Mouse (Mus musculus) megakaryocyte-erythroid progenitor cell, adult 5-6 weeks (primary cell): ENCODE measurements around the gene Lcn12. TPM values are rescaled to one million over a fixed set of nuclear protein-coding genes. Genes with fewer than 3 reads are reported as not detected.

Experiments used
- ATAC-seq: replicated peaks from 2 replicates; pipeline ENCODE4 v1.8.0; 2016; ENCODE audit warnings: mild to moderate bottlenecking, inconsistent platforms; ENCODE audit not compliant: severe bottlenecking, poor library complexity, low FRiP score, low TSS enrichment
- total RNA-seq, 2 experiments: library from RNA; stranded (forward) in 1 of 2; stranded (reverse) in 1 of 2; fragments of 200-1000, 215-1000 nt in 1 of 2; fragments of >200 nt in 1 of 2; fragmentation: Nextera tagmentation in 1 of 2; gene quantifications; 2 replicates each; pipeline ENCODE4 v1.2.3; 2014 to 2017

The Lcn12 gene
- total RNA-seq, 2 experiments from 2014 or later, result not detected

GRCm38 (mm10) chr2:25498622-25499478 lies 5.1 kb upstream of the Lcn12 start:
- no peak for ATAC-seq

- no peak for ATAC-seq
Measured at GRCm38 (mm10) chr2:25497846-25498575, 4.3 kb upstream of the Lcn12 start.

DNA sequence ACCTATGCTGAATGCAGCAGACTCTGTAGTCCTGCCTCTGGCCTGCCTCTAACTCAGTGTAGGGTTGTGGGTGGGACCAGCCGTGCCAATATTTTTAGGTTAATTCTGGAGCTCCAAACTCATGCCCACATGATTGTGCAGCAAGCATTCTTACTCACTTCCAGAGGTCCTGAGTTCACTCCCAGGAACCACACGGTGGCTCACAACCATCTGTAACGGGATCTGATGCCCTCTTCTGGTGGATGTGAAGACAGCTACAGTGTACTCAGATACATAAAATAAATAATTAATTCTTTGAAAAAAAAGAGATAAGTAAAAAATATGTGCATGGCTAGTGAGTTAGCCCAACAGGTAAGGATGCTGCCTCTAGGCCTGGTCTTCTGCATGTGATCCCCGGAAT lies 2.8 kb upstream of the Lcn12 start:
- no peak for ATAC-seq

GRCm38 (mm10) chr2:25492988-25493387 lies 723 bp downstream of the Lcn12 start:
- ATAC-seq, result no peak

GRCm38 (mm10) chr2:25488671-25489068 lies 5.0 kb downstream of the Lcn12 start:
- ATAC-seq, result no peak

GRCm38 (mm10) chr2:25487965-25488670 lies 5.6 kb downstream of the Lcn12 start:
- no peak for ATAC-seq

DNA sequence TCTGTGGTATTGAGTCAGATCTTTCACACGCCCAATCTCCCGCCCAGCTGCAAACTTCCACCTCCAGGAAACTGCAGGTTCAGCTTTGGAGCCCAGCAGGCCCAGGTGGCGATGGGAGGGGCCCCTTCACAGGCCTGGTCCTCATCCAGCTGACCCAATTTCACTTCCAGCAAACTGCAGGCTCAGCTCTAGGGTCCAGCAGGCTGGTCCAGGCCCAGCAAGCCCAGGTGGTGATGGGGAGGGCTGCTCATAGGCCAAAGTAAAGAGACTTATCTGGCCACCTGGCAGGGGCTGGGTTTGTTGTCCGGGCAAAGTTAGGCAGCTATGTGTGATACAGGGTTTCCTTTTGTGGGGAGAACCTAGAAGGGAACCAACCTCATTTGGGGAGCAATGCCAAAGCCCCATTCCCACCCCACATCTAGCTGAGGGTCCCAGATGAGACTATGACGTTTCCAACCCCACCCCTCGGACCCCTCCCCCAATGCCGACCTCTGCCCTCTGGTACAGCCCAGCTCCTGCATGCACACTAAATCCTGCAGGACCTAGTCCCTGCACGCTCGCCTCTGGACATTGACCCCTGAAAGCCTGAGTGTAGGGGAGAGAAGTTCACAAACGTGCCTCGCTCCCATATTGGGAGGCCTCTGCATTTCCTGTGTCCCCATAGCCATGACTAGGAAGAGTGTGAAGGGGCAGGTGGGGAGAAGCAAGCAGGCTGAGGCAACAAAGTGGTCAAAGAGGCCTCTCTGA lies 8.6 kb downstream of the Lcn12 start:
- no peak for ATAC-seq

DNA sequence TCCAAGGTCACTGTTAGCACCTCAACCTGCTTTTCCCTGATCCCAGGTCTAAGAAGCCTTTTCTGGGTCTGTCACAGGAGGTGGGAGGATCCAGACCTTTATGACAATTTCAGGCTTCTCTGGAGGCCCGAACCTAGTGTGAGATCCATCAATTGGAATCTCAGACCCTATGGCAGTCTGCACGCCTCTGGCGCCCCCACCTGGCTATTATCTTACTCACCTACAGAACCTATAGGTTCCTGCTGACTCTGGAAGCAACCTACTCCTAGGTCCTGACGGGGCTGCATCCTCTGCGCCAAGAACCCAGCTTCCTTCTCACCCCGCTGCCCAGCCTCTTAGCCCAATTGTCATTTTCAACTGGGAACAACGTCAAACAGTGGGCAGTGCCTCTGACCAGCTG lies 10.7 kb downstream of the Lcn12 start:
- peak; percentile 72 for ATAC-seq

DNA sequence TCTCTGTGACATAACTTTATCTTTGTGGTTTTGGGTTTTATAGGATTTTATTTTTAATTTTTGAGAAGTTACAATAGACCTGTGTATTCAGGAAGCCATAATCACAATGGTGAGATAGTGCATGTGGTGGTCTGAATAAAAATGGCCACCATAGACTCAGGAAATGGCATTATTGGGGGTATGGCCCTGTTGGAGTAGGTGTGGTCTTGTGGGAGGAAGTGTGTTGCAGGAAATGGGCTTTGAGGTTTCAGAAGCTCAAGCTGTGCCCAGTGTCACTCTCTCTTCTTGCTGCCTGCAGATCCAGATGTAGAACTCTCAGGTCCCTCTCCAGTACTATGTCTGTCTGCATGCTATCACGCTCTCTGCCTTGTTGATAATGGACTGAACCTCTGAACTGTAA lies 13.2 kb downstream of the Lcn12 start:
- no peak for ATAC-seq

DNA sequence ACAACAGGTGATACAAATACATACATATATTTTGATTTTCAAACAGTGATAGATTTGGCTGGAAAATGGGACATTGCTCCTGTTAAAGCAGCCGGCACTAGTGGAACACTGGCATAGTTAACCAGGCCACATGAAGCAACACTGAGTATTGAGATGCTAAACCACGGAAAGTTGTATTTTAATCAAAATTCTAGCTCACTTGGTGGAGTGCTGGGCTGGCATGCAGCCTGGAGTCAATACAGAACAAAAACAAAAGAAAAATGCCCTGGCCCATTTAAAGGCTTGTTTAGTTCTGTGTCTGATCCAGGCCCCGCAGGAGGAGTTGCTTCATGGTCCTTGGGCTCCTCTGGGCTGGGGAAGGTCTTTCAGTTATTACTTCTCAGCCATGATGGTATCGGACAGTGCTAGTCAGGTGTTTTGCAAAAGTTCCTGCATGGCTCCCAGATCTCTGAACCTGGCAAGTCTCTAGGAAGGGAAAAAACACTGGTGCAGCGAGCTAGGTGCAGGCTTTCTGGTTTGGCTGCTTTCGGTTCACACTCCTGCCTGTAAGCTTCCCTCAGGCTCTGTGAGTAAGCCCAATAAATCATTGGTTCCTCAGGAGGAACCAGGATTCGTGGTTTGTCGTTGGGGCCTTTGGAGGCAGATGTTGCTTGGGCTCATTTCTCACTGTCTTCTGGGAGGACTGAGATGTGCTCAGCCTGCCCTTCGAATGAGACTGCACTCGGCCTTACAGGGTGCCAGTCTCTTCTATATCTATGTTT lies 14.0 kb downstream of the Lcn12 start:
- ATAC-seq, result no peak

DNA sequence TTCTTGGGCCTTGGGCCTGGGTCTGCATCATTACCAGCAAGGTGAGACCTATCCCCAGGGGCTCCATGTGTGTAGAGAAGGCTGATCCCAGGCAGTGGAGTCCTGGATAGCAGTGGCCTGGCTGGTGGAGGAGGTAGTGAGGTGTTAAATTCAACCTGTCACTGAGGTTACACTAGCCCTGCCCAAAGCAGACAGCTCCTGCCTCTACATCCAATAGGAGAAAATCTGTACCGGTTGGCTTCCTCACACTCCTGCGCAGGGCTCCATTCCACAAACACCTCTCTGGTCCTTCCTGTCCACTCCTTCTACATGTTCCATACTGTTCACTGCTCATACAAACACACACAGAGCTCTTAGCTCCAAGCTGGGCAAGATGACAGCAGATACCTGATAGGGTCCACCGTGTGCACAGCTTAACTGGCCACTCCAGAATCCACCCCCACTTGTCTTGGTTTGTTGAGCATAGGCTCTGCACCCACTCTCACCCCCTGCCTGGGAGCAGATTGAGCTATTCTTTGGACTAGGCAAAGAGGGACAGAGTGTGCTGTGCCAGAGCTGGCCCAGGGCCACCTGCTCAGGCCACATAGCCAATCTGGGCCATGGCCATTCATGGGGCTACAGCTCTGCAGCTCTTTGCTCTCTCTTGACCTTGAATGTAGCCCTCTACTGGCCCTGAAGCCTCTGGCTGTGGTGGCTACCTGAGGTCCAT lies 15.6 kb downstream of the Lcn12 start:
- no peak for ATAC-seq

- ATAC-seq, result no peak
Measured at GRCm38 (mm10) chr2:25477541-25477940, 16.2 kb downstream of the Lcn12 start.

DNA sequence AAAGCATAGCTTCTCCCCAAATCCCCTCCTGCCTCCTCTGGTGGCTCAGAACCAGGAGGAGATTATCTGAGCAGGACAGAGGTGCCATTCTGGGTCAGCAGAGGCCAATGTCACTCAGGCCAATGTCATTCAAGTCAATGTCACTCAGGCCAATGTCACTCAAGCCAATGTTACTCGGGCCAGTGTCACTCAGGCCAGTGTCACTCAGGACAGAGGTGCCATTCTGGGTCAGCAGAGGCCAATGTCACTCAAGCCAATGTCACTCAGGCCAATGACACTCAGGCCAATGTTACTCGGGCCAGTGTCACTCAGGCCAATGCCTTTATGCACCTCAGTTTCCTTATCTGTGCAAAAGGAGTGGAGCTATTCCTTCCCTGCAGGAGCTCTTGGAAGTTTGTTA lies 21.2 kb downstream of the Lcn12 start:
- ATAC-seq, result no peak

DNA sequence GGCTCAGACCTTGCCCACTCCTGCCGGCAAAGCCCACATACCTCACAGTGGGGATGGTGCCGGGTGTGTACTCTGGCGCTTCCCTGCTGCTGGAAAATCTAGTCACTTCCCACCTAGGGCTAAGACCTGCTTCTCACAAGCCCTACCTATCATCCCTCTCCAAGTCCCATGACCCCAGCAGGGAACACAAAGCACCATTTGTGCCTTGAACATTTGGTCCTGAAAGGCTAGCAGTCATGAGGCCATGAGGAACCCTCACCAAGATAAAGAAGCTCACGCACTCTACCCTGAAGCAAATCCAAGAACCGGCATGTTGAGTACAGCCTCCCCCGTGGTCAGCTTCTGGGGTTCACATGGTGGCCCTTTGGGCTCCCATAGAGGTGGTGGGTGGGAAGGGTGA lies 23.7 kb downstream of the Lcn12 start, which contains the start of gene Ptgds:
Ptgds (minus strand) TSS at position 78 of the 400 bp plus-strand sequence.
- ATAC-seq, result no peak

DNA sequence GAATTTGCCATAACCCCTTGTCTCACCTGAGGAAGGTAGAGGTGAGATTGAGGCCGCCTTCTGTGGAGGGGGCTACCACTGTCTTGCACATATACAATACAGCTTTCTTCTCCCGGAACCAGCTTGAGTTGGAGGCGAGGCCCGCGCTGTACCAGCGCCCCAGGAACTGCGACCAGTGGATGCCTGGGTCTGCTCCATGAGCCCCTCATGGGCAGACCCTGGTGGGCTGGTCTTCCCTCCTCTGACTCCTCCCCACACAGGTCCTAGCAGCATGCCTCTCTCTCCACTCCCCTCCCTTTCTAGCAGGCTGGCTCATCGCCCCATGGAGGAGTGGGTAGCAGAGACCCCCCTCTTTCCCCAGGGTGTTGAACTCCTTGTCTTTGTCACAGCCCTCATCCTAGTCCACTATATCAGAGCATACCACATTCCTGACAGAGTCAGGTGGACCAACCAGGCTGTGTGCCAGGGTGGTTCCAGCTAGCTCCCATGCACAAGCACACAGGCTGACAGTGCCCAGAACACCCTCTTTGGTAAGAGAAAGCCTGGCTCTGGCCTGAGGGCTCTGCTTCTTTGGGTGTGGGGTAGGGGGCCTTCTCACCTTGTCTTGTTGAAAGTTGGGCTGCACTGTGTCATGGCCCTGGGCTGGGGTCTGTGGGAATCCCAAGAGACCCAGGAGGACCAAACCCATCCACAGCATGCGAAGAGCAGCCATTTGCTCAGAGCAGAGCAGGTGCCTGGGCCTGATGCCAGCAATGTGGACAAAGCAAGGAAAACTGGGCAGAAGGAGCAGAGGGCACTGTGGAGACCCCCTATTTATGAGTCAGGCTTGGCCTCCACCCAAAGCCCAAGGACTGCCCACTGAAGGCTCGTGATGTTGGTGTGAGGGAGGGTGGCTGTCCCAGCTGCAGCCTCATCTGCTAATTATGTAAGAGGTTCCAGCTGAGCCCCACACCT lies 24.5 kb downstream of the Lcn12 start:
- no peak for ATAC-seq

- no peak for ATAC-seq
Measured at GRCm38 (mm10) chr2:25467606-25468303, 26.0 kb downstream of the Lcn12 start.
